Mouse (Mus musculus): ENCODE data around the gene Cask. TPM values are rescaled to one million over a fixed set of nuclear protein-coding genes. Genes with fewer than 3 reads are reported as not detected.

Cask gene
- polyA plus RNA-seq, 1 experiment from 2014 or later, result 11.3 TPM

Other genes starting within 250 kb of the Cask start
- gene Gpr34, start 219.3 kb downstream of the Cask start, polyA plus RNA-seq (2015; fragmentation: Nextera tagmentation; extraction: Ambion mirVana), result 1.9 TPM in 2 replicates
- 0.18 and 0.25 TPM in 2 replicates for gene Gpr82, start 190.0 kb downstream of the Cask start, polyA plus RNA-seq (2015; fragmentation: Nextera tagmentation; extraction: Ambion mirVana)

All from intestine, embryonic 15.5 days (tissue).